Mouse (Mus musculus): Measurements from ENCODE around the gene Afdn. TPM values are rescaled to one million over a fixed set of nuclear protein-coding genes. Genes with fewer than 3 reads are reported as not detected.

Gene Afdn
- polyA plus RNA-seq (2017; shearing (Covaris generic)), result 6.3 TPM

GRCm38 (mm10) chr17:13759853-13760627 is at the start of gene Afdn:
Afdn (plus strand) TSS chr17:13760539.

GRCm38 (mm10) chr17:13761179-13761913 is 1.0 kb downstream of the Afdn start, which contains the start of gene Tcte2:
Tcte2 (minus strand) TSS chr17:13761825.

GRCm38 (mm10) chr17:13948073-13948472 is 187.7 kb downstream of the Afdn start, which contains the start of gene Gm7168:
Gm7168 (plus strand) TSS chr17:13948373.

Other genes starting within 250 kb of the Afdn start
- gene Tcte2, start 1.3 kb downstream of the Afdn start, polyA plus RNA-seq (2017; shearing (Covaris generic)), result not detected
- not detected for gene Gm7168, start 187.8 kb downstream of the Afdn start, polyA plus RNA-seq (2017; shearing (Covaris generic))
- gene Gm7356, start 243.2 kb downstream of the Afdn start, polyA plus RNA-seq (2017; shearing (Covaris generic)), result not detected

All from CD4-positive, CD25-positive, alpha-beta regulatory T cell (primary cell).